Mouse (Mus musculus) lung, embryonic 15.5 days (tissue): ENCODE measurements at regions not wholly inside any gene's neighbourhood (a gene's known extent, or its start where the extent isn't known, plus 50 kb on each side); places are given as distances from the start of the nearest gene placed in this dataset.

Source experiments
- ATAC-seq: fragments of 200-750 bp; cut with Nextera tagmentation; 2 replicates; pipeline ENCODE4 v1.8.0; 2017; ENCODE audit warnings: moderate number of reproducible peaks, borderline replicate concordance; ENCODE audit not compliant: low FRiP score, low TSS enrichment; ENCODE audit errors: extremely low read depth
- H3K27ac ChIP-seq: fragments of 300-500 bp; sonication (generic); 2 replicates; pipeline ENCODE4 v1.5.1; 2015; ENCODE audit warnings: moderate library complexity, mild to moderate bottlenecking, inconsistent platforms
- H3K27me3 ChIP-seq: fragments of 300-500 bp; sonication (generic); 2 replicates; pipeline ENCODE4 v1.6.1; 2015; ENCODE audit warnings: inconsistent platforms
- H3K36me3 ChIP-seq: fragments of 300-500 bp; sonication (generic); 2 replicates; pipeline ENCODE4 v1.6.1; 2015; ENCODE audit warnings: inconsistent platforms
- H3K4me1 ChIP-seq: fragments of 300-500 bp; sonication (generic); 2 replicates; pipeline ENCODE4 v1.6.1; 2015; ENCODE audit warnings: inconsistent platforms
- H3K4me2 ChIP-seq: fragments of 300-500 bp; sonication (generic); 2 replicates; pipeline ENCODE4 v1.6.1; 2015; ENCODE audit warnings: inconsistent platforms, mild to moderate bottlenecking, moderate library complexity
- H3K4me3 ChIP-seq: fragments of 300-500 bp; sonication (generic); 2 replicates; pipeline ENCODE4 v1.5.1; 2015; ENCODE audit warnings: mild to moderate bottlenecking, inconsistent platforms
- H3K9ac ChIP-seq: fragments of 300-500 bp; sonication (generic); 2 replicates; pipeline ENCODE4 v1.6.1; 2015; ENCODE audit warnings: inconsistent platforms
- H3K9me3 ChIP-seq: fragments of 300-500 bp; sonication (generic); 2 replicates; pipeline ENCODE4 v1.6.1; 2016; ENCODE audit warnings: inconsistent platforms
- WGBS: fragments of 180-500 bp; shearing (Covaris S2); methylation state at CpG from one replicate; pipeline ENCODE4 v1.1.7; 2015; 5-methylcytosine and 5-hydroxymethylcytosine counted together

- H3K4me3 ChIP-seq = no peak overlapping the region
- H3K36me3 ChIP-seq = no peaks in the 10 kb centered on the region
- H3K4me2 ChIP-seq = no peak overlapping the region
- 86% methylated on average over 1 of the region's 1 CpGs for WGBS
- H3K9ac ChIP-seq = no peak overlapping the region
- no peak overlapping the region for H3K27ac ChIP-seq
- H3K4me1 ChIP-seq = no peaks in the 10 kb centered on the region
- H3K27me3 ChIP-seq = no peaks in the 10 kb centered on the region
- H3K9me3 ChIP-seq = no peaks in the 10 kb centered on the region; the same call in 1 of the 2 replicates
- ATAC-seq = no peak
Observed at GRCm38 (mm10) chr13:69410359-69410758, 123.2 kb upstream of the Nsun2 start.

GRCm38 (mm10) chr13:69414813-69415212, 118.7 kb upstream of the Nsun2 start:
- no peaks in the 10 kb centered on the region for H3K36me3 ChIP-seq
- no peak overlapping the region for H3K9ac ChIP-seq
- ATAC-seq = no peak
- H3K27ac ChIP-seq = no peak overlapping the region
- no peaks in the 10 kb centered on the region for H3K27me3 ChIP-seq
- no peaks in the 10 kb centered on the region for H3K4me1 ChIP-seq
- H3K9me3 ChIP-seq = no peaks in the 10 kb centered on the region; the same call in 1 of the 2 replicates
- 65% methylated on average over 7 of the region's 7 CpGs for WGBS
- no peak overlapping the region for H3K4me3 ChIP-seq
- H3K4me2 ChIP-seq = no peak overlapping the region

- Histone ChIP-seq H3K27me3 (no peaks in the 10 kb centered on the region), H3K4me2 (no peak overlapping the region), H3K4me3 (no peak overlapping the region), H3K9me3 (no peaks in the 10 kb centered on the region), H3K27ac (no peak overlapping the region), H3K9ac (no peak overlapping the region), H3K36me3 (no peaks in the 10 kb centered on the region), H3K4me1 (no peaks in the 10 kb centered on the region)
- WGBS = 75% methylated on average over 2 of the region's 2 CpGs
- ATAC-seq = no peak
Observed at GRCm38 (mm10) chr13:69416726-69417125, 116.8 kb upstream of the Nsun2 start.

- Histone ChIP-seq H3K27ac (no peak overlapping the region), H3K9me3 (no peaks in the 10 kb centered on the region), H3K9ac (no peak overlapping the region), H3K36me3 (no peaks in the 10 kb centered on the region), H3K4me2 (no peak overlapping the region), H3K27me3 (no peaks in the 10 kb centered on the region), H3K4me1 (no peaks in the 10 kb centered on the region), H3K4me3 (no peak overlapping the region)
- ATAC-seq = no peak
- 69% methylated on average over 14 of the region's 14 CpGs for WGBS
Observed at GRCm38 (mm10) chr13:69417855-69418478, 115.6 kb upstream of the Nsun2 start.

GRCm38 (mm10) chr13:69420166-69420565, 113.4 kb upstream of the Nsun2 start:
- WGBS = 70% methylated on average over 8 of the region's 8 CpGs
- no peak for ATAC-seq
- H3K9ac ChIP-seq = no peak overlapping the region
- no peaks in the 10 kb centered on the region for H3K9me3 ChIP-seq
- no peak overlapping the region for H3K27ac ChIP-seq
- H3K4me3 ChIP-seq = no peak overlapping the region
- H3K27me3 ChIP-seq = no peaks in the 10 kb centered on the region
- no peaks in the 10 kb centered on the region for H3K4me1 ChIP-seq
- H3K4me2 ChIP-seq = no peak overlapping the region
- no peaks in the 10 kb centered on the region for H3K36me3 ChIP-seq

- H3K36me3 ChIP-seq = no peaks in the 10 kb centered on the region
- H3K27ac ChIP-seq = no peak overlapping the region
- no peaks in the 10 kb centered on the region for H3K27me3 ChIP-seq
- H3K9me3 ChIP-seq = no peaks in the 10 kb centered on the region
- H3K4me2 ChIP-seq = no peak overlapping the region
- H3K4me3 ChIP-seq = no peak overlapping the region
- H3K4me1 ChIP-seq = peaks cover 8% of the 10 kb centered on the region; the same call in 1 of the 2 replicates
- no peak overlapping the region for H3K9ac ChIP-seq
- no peak for ATAC-seq
Observed at GRCm38 (mm10) chr13:69421966-69422365, 111.6 kb upstream of the Nsun2 start.

- no peaks in the 10 kb centered on the region for H3K9me3 ChIP-seq
- ATAC-seq = peak; percentile 61; the same call in 1 of the 2 replicates
- peak overlapping the region; percentile 47; the same call in 1 of the 2 replicates for H3K27ac ChIP-seq
- no peaks in the 10 kb centered on the region for H3K36me3 ChIP-seq
- peaks cover 12% of the 10 kb centered on the region; the same call in 1 of the 2 replicates for H3K4me1 ChIP-seq
- no peak overlapping the region for H3K9ac ChIP-seq
- WGBS = 20% methylated on average over 6 of the region's 6 CpGs
- H3K4me2 ChIP-seq = no peak overlapping the region
- no peak overlapping the region for H3K4me3 ChIP-seq
- no peaks in the 10 kb centered on the region for H3K27me3 ChIP-seq
Observed at GRCm38 (mm10) chr13:69426117-69426516, 107.4 kb upstream of the Nsun2 start.

- Histone ChIP-seq H3K9ac (no peak overlapping the region), H3K4me1 (peaks cover 20% of the 10 kb centered on the region; the same call in 1 of the 2 replicates), H3K9me3 (no peaks in the 10 kb centered on the region), H3K4me3 (no peak overlapping the region), H3K27me3 (no peaks in the 10 kb centered on the region), H3K36me3 (no peaks in the 10 kb centered on the region), H3K4me2 (no peak overlapping the region), H3K27ac (no peak overlapping the region)
- no peak for ATAC-seq
- WGBS = 50% methylated on average over 5 of the region's 5 CpGs
Observed at GRCm38 (mm10) chr13:69429596-69429995, 104.0 kb upstream of the Nsun2 start.

GRCm38 (mm10) chr13:69433461-69434323, 99.9 kb upstream of the Nsun2 start:
- no peak overlapping the region for H3K4me3 ChIP-seq
- H3K36me3 ChIP-seq = no peaks in the 10 kb centered on the region
- H3K27ac ChIP-seq = peak overlapping the region; percentile 94
- no peaks in the 10 kb centered on the region for H3K9me3 ChIP-seq
- no peaks in the 10 kb centered on the region for H3K27me3 ChIP-seq
- H3K4me1 ChIP-seq = peaks cover 21% of the 10 kb centered on the region; the same call in 1 of the 2 replicates
- ATAC-seq = peak; percentile 93
- WGBS = 49% methylated on average over 8 of the region's 8 CpGs
- H3K4me2 ChIP-seq = no peak overlapping the region
- H3K9ac ChIP-seq = no peak overlapping the region

- no peaks in the 10 kb centered on the region for H3K9me3 ChIP-seq
- H3K4me1 ChIP-seq = peaks cover 10% of the 10 kb centered on the region; the same call in 1 of the 2 replicates
- H3K4me3 ChIP-seq = no peak overlapping the region
- no peak overlapping the region for H3K27ac ChIP-seq
- H3K27me3 ChIP-seq = no peaks in the 10 kb centered on the region
- H3K4me2 ChIP-seq = no peak overlapping the region
- ATAC-seq = no peak
- no peak overlapping the region for H3K9ac ChIP-seq
- no peaks in the 10 kb centered on the region for H3K36me3 ChIP-seq
- 85% methylated on average over 9 of the region's 9 CpGs for WGBS
Observed at GRCm38 (mm10) chr13:69439486-69439885, 94.1 kb upstream of the Nsun2 start.

GRCm38 (mm10) chr13:69441798-69442197, 91.7 kb upstream of the Nsun2 start:
- Histone ChIP-seq H3K4me2 (no peak overlapping the region), H3K4me1 (no peaks in the 10 kb centered on the region), H3K4me3 (no peak overlapping the region), H3K36me3 (no peaks in the 10 kb centered on the region), H3K27me3 (no peaks in the 10 kb centered on the region), H3K9me3 (no peaks in the 10 kb centered on the region), H3K9ac (no peak overlapping the region), H3K27ac (no peak overlapping the region)
- ATAC-seq = no peak
- WGBS = 68% methylated on average over 1 of the region's 1 CpGs

GRCm38 (mm10) chr13:69445611-69446010, 87.9 kb upstream of the Nsun2 start:
- no peak overlapping the region for H3K9ac ChIP-seq
- 81% methylated on average over 4 of the region's 4 CpGs for WGBS
- no peaks in the 10 kb centered on the region for H3K36me3 ChIP-seq
- no peak overlapping the region for H3K4me3 ChIP-seq
- H3K4me2 ChIP-seq = no peak overlapping the region
- ATAC-seq = no peak
- H3K27ac ChIP-seq = no peak overlapping the region
- H3K4me1 ChIP-seq = no peaks in the 10 kb centered on the region
- H3K27me3 ChIP-seq = no peaks in the 10 kb centered on the region
- H3K9me3 ChIP-seq = no peaks in the 10 kb centered on the region
